Mouse (Mus musculus): ENCODE data around the gene Odaph. TPM values are rescaled to one million over a fixed set of nuclear protein-coding genes. Genes with fewer than 3 reads are reported as not detected.

Odaph gene
- polyA plus RNA-seq, 1 experiment from 2014 or later, result not detected

- 98% methylated on average over 3 of the region's 3 CpGs for WGBS
- no peaks in the 10 kb centered on the region for H3K9me3 ChIP-seq
Measured at GRCm38 (mm10) chr5:91972046-91972445, 15.2 kb upstream of the Odaph start.

GRCm38 (mm10) chr5:91974002-91974401 lies 13.3 kb upstream of the Odaph start:
- no peaks in the 10 kb centered on the region for H3K27me3 ChIP-seq (ENCODE audit: poor library complexity, severe bottlenecking)
- DNase-seq (ENCODE audit: extremely low spot score, low spot score), result no peak
- no peak overlapping the region for H3K4me3 ChIP-seq
- no peak overlapping the region for H3K27ac ChIP-seq
- no peaks in the 10 kb centered on the region for H3K4me1 ChIP-seq
- no peaks in the 10 kb centered on the region for H3K9me3 ChIP-seq
- WGBS, result 92% methylated on average over 7 of the region's 7 CpGs
- H3K36me3 ChIP-seq (replicated peaks), result peaks cover 7% of the 10 kb centered on the region

More at GRCm38 (mm10) chr5:91972046-91972445, 15.2 kb upstream of the Odaph start:
- Histone ChIP-seq H3K27me3 (ENCODE audit: poor library complexity, severe bottlenecking) (no peaks in the 10 kb centered on the region), H3K27ac (no peak overlapping the region), H3K36me3 (replicated peaks) (peaks cover 9% of the 10 kb centered on the region), H3K4me3 (no peak overlapping the region), H3K4me1 (no peaks in the 10 kb centered on the region)
- no peak for DNase-seq (ENCODE audit: extremely low spot score, low spot score)

DNA sequence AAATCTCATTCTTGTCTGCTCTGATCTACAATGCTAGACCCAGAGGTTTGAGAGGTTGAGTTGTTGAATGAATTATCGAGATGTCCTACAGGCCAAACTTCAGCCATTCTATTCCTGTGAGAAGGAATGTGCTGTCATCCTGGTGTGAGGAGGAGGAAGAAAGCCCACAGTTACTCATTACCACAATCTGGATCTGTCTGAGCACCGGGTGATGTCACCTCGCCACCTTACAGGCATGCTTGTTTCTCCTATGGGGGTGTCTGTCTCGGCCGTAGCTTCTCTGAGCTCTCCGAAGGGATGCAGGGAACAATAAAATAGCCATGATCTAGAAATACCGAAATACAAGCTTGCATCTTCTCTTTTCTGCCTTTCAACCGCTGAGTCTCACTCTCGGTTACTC lies 11.5 kb upstream of the Odaph start:
- no peak for DNase-seq (ENCODE audit: extremely low spot score, low spot score)
- Histone ChIP-seq H3K4me1 (no peaks in the 10 kb centered on the region), H3K36me3 (replicated peaks) (no peaks in the 10 kb centered on the region), H3K27me3 (ENCODE audit: poor library complexity, severe bottlenecking) (no peaks in the 10 kb centered on the region), H3K4me3 (no peak overlapping the region), H3K9me3 (no peaks in the 10 kb centered on the region), H3K27ac (no peak overlapping the region)
- WGBS, result 92% methylated on average over 9 of the region's 9 CpGs

GRCm38 (mm10) chr5:91976566-91977396 lies 10.5 kb upstream of the Odaph start:
- 79% methylated on average over 10 of the region's 10 CpGs for WGBS
- Histone ChIP-seq H3K36me3 (replicated peaks) (no peaks in the 10 kb centered on the region), H3K27ac (no peak overlapping the region), H3K9me3 (no peaks in the 10 kb centered on the region), H3K4me1 (no peaks in the 10 kb centered on the region), H3K4me3 (no peak overlapping the region), H3K27me3 (ENCODE audit: poor library complexity, severe bottlenecking) (no peaks in the 10 kb centered on the region)
- DNase-seq (ENCODE audit: extremely low spot score, low spot score), result no peak

DNA sequence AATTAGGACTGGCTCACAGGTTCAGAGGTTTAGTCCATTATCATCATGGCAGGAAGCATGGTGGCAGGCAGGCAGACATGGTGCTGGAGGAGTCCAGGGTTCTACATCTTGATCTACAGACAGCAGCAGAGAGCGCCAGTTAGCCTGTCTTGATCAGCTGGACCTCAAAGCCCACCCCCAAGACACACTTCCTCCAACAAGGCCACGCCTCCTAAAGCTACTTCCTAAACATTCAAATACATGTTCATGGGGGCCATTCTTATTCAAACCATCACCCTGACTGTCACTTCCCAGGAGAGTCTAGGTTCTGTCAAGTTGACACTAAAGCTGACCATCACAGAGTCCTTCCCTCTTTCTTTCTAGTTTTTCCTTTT lies 9.9 kb upstream of the Odaph start:
- WGBS, result 81% methylated on average over 2 of the region's 2 CpGs
- Histone ChIP-seq H3K27me3 (ENCODE audit: poor library complexity, severe bottlenecking) (no peaks in the 10 kb centered on the region), H3K36me3 (replicated peaks) (no peaks in the 10 kb centered on the region), H3K27ac (no peak overlapping the region), H3K4me1 (no peaks in the 10 kb centered on the region), H3K4me3 (no peak overlapping the region), H3K9me3 (no peaks in the 10 kb centered on the region)
- DNase-seq (ENCODE audit: extremely low spot score, low spot score), result no peak

DNA sequence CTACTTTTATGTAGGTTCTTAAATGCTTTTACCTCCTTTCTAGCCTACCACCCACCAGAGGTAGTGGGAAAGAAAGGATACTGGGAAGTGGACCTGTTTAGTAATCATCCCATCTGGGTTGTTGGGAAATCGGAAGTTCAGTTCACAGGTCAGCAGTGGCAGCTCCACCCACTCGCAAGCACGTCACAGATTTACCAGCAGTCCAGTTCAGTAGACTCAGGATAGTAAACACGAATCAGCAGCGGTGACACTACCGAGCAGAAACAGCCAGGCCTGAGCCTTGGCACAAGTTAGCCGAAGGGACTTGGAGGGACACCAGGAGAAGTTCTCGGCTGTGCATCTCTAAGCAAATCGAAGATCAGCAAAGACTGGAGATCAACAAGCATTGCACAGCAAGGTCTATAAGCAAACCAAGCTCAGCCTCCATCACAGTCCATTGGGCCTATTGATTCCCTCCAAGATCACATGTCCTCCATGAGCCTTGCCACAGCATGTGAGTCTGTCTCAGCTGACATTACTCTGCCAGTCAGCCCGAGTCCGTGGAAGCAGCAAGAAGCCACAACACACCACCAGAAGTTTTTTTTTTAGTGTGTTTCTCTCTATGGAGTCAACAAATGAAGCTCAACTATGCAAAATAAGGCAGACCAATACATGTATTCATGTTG lies 6.0 kb upstream of the Odaph start:
- no peaks in the 10 kb centered on the region for H3K36me3 ChIP-seq (replicated peaks)
- no peaks in the 10 kb centered on the region for H3K9me3 ChIP-seq
- 93% methylated on average over 11 of the region's 11 CpGs for WGBS
- no peaks in the 10 kb centered on the region for H3K4me1 ChIP-seq
- no peak overlapping the region for H3K4me3 ChIP-seq
- H3K27me3 ChIP-seq (ENCODE audit: poor library complexity, severe bottlenecking), result no peaks in the 10 kb centered on the region
- H3K27ac ChIP-seq, result no peak overlapping the region
- DNase-seq (ENCODE audit: extremely low spot score, low spot score), result no peak

DNA sequence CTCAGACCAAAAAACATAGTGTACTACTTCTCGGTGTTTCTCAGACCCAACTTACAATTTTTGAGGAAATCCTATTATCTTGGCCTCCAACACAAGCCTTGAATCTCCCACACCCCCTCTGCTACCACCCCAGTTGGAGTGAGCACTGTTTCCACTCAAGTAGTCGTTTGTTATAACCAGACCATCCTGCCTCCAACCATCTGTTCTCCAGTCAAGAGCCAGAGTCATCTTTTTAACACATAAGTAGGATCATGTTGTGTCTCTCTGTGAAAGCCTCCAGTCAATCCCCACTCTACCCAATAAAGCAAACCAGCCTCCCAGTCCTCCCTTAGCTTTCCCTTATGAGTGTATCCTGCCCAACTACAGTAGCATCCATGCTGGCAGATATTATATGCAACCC lies 3.8 kb upstream of the Odaph start:
- Histone ChIP-seq H3K4me3 (no peak overlapping the region), H3K4me1 (no peaks in the 10 kb centered on the region), H3K27me3 (ENCODE audit: poor library complexity, severe bottlenecking) (no peaks in the 10 kb centered on the region), H3K9me3 (no peaks in the 10 kb centered on the region), H3K36me3 (replicated peaks) (no peaks in the 10 kb centered on the region), H3K27ac (no peak overlapping the region)
- 79% methylated on average over 2 of the region's 2 CpGs for WGBS
- DNase-seq (ENCODE audit: extremely low spot score, low spot score), result no peak

GRCm38 (mm10) chr5:91985721-91986120 lies 1.6 kb upstream of the Odaph start:
- H3K27ac ChIP-seq, result no peak overlapping the region
- no peaks in the 10 kb centered on the region for H3K9me3 ChIP-seq
- H3K36me3 ChIP-seq (replicated peaks), result no peaks in the 10 kb centered on the region
- no peak for DNase-seq (ENCODE audit: extremely low spot score, low spot score)
- H3K27me3 ChIP-seq (ENCODE audit: poor library complexity, severe bottlenecking), result no peaks in the 10 kb centered on the region
- 48% methylated on average over 2 of the region's 2 CpGs for WGBS
- no peaks in the 10 kb centered on the region for H3K4me1 ChIP-seq
- H3K4me3 ChIP-seq, result no peak overlapping the region

- no peak for DNase-seq (ENCODE audit: extremely low spot score, low spot score)
- no peaks in the 10 kb centered on the region for H3K36me3 ChIP-seq (replicated peaks)
- no peaks in the 10 kb centered on the region for H3K9me3 ChIP-seq
- H3K4me1 ChIP-seq, result no peaks in the 10 kb centered on the region
- 96% methylated on average over 2 of the region's 2 CpGs for WGBS
- no peak overlapping the region for H3K27ac ChIP-seq
- no peaks in the 10 kb centered on the region for H3K27me3 ChIP-seq (ENCODE audit: poor library complexity, severe bottlenecking)
- no peak overlapping the region for H3K4me3 ChIP-seq
Measured at GRCm38 (mm10) chr5:91987799-91988198, 524 bp downstream of the Odaph start.

GRCm38 (mm10) chr5:91989261-91989660 lies 2.0 kb downstream of the Odaph start:
- H3K4me3 ChIP-seq, result no peak overlapping the region
- no peak for DNase-seq (ENCODE audit: extremely low spot score, low spot score)
- H3K27ac ChIP-seq, result no peak overlapping the region
- H3K9me3 ChIP-seq, result no peaks in the 10 kb centered on the region
- H3K4me1 ChIP-seq, result no peaks in the 10 kb centered on the region
- 85% methylated on average over 9 of the region's 9 CpGs for WGBS
- H3K36me3 ChIP-seq (replicated peaks), result no peaks in the 10 kb centered on the region
- no peaks in the 10 kb centered on the region for H3K27me3 ChIP-seq (ENCODE audit: poor library complexity, severe bottlenecking)

DNA sequence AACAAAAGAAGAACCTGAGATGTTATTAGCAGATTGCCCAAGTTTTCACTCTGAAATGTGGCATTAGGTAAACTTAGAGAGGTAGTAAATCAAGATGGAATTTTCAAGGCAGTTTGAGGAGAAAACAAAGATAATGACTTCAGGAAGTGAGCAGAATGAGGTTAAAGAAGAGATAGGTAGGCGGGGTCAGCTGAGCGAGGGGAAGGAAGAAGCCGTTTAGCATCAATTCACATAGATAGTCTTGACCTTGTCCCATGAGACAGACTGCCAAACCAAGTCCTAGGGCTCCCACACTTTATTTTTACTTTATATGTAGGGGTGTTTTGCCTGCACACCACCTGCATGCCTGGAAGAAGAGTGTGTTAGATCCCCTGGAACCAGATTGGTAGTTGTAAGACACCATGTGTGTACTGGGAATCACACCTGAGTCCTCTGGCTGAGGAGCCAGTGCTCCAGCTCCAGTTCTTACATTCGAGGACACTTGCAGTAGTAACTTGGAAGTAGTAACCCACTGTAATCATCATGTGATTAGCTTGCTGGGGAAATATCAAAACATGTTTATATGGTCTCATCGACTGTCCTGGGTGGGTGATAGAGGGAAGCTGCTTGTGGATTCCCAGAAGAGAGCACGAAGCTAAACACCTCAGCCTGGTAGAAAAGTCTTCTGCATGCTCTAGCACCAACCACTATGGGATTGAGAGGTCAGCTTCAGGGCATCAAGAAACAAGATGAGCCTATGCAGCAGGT lies 4.1 kb downstream of the Odaph start:
- no peak for DNase-seq (ENCODE audit: extremely low spot score, low spot score)

GRCm38 (mm10) chr5:91993061-91993460 lies 5.8 kb downstream of the Odaph start:
- DNase-seq (ENCODE audit: extremely low spot score, low spot score), result no peak

More for the DNA sequence above, 4.1 kb downstream of the Odaph start:
- Histone ChIP-seq H3K27me3 (ENCODE audit: poor library complexity, severe bottlenecking) (no peaks in the 10 kb centered on the region), H3K36me3 (replicated peaks) (no peaks in the 10 kb centered on the region), H3K9me3 (no peaks in the 10 kb centered on the region), H3K4me3 (no peak overlapping the region), H3K4me1 (no peaks in the 10 kb centered on the region), H3K27ac (no peak overlapping the region)
- WGBS, result 90% methylated on average over 6 of the region's 6 CpGs

GRCm38 (mm10) chr5:91994546-91994945 lies 7.3 kb downstream of the Odaph start:
- Histone ChIP-seq H3K9me3 (peaks cover 10% of the 10 kb centered on the region; the same call in 1 of the 2 replicates), H3K27ac (no peak overlapping the region), H3K4me3 (no peak overlapping the region), H3K4me1 (no peaks in the 10 kb centered on the region), H3K27me3 (ENCODE audit: poor library complexity, severe bottlenecking) (no peaks in the 10 kb centered on the region), H3K36me3 (replicated peaks) (no peaks in the 10 kb centered on the region)
- no peak for DNase-seq (ENCODE audit: extremely low spot score, low spot score)
- 66% methylated on average over 13 of the region's 13 CpGs for WGBS

More at GRCm38 (mm10) chr5:91993061-91993460, 5.8 kb downstream of the Odaph start:
- Histone ChIP-seq H3K36me3 (replicated peaks) (no peaks in the 10 kb centered on the region), H3K9me3 (no peaks in the 10 kb centered on the region), H3K27ac (no peak overlapping the region), H3K27me3 (ENCODE audit: poor library complexity, severe bottlenecking) (no peaks in the 10 kb centered on the region), H3K4me3 (no peak overlapping the region), H3K4me1 (no peaks in the 10 kb centered on the region)
- WGBS, result 90% methylated on average over 2 of the region's 2 CpGs

Measured in forebrain, embryonic 10.5 days (tissue).